Mouse (Mus musculus) lung, embryonic 14.5 days (tissue): ENCODE results near the gene Fam118b. TPM values are rescaled to one million over a fixed set of nuclear protein-coding genes. Genes with fewer than 3 reads are reported as not detected.
A peak's percentile ranks its signal among the peaks of the same experiment; 100 is the strongest.

ENCODE experiments used
- ATAC-seq: fragments of 200-750 bp; cut with Nextera tagmentation; 2 replicates; pipeline ENCODE4 v1.8.0; 2017; ENCODE audit warnings: mild to moderate bottlenecking, moderate TSS enrichment, moderate library complexity; ENCODE audit not compliant: insufficient read depth
- DNase-seq: peaks from one replicate; pipeline ENCODE4 v3.0.0-alpha.2; 2015
- H3K27ac ChIP-seq: fragments of 300-500 bp; sonication (generic); 2 replicates; pipeline ENCODE4 v1.5.1; 2014; ENCODE audit warnings: low read depth, mild to moderate bottlenecking, moderate library complexity
- H3K27me3 ChIP-seq: fragments of 300-500 bp; sonication (generic); 2 replicates; pipeline ENCODE4 v1.6.1; 2014; ENCODE audit warnings: low read length, control low read depth; ENCODE audit not compliant: insufficient read depth
- H3K36me3 ChIP-seq: fragments of 300-500 bp; sonication (generic); 2 replicates; pipeline ENCODE4 v1.6.1; 2014; ENCODE audit warnings: control low read depth; ENCODE audit not compliant: insufficient read depth
- H3K4me1 ChIP-seq: fragments of 300-500 bp; sonication (generic); 2 replicates; pipeline ENCODE4 v1.6.1; 2014; ENCODE audit warnings: antibody characterized with exemption, control low read depth; ENCODE audit not compliant: insufficient read depth
- H3K4me2 ChIP-seq: fragments of 300-500 bp; sonication (generic); 2 replicates; pipeline ENCODE4 v1.6.1; 2014; ENCODE audit warnings: mild to moderate bottlenecking
- H3K4me3 ChIP-seq: fragments of 300-500 bp; sonication (generic); 2 replicates; pipeline ENCODE4 v1.5.1; 2014; ENCODE audit warnings: low read depth, low read length
- H3K9ac ChIP-seq: fragments of 300-500 bp; sonication (generic); 2 replicates; pipeline ENCODE4 v1.6.1; 2014
- H3K9me3 ChIP-seq: fragments of 300-500 bp; sonication (generic); 2 replicates; pipeline ENCODE4 v1.6.1; 2016; ENCODE audit warnings: low read depth, low read length, control low read depth
- CTCF ChIP-seq: IDR thresholded peaks from 2 replicates; pipeline ENCODE4 v1.5.1; 2016; ENCODE audit warnings: antibody characterized with exemption, low read depth
- WGBS: fragments of 180-500 bp; shearing (Covaris S2); extraction: QIAGEN DNeasy Blood & Tissue Kit; methylation state at CpG from one replicate; pipeline ENCODE4 v1.1.7; 2014; 5-methylcytosine and 5-hydroxymethylcytosine counted together
- polyA plus RNA-seq: library from polyadenylated mRNA; unstranded; fragments of >200 nt; fragmentation: Nextera tagmentation; extraction: Ambion mirVana; gene quantifications from 2 replicates; pipeline ENCODE4 v1.2.1, GENCODE M21; 2014

Gene Fam118b
- polyA plus RNA-seq, 1 experiment from 2014 or later = 40.4 TPM

DNA sequence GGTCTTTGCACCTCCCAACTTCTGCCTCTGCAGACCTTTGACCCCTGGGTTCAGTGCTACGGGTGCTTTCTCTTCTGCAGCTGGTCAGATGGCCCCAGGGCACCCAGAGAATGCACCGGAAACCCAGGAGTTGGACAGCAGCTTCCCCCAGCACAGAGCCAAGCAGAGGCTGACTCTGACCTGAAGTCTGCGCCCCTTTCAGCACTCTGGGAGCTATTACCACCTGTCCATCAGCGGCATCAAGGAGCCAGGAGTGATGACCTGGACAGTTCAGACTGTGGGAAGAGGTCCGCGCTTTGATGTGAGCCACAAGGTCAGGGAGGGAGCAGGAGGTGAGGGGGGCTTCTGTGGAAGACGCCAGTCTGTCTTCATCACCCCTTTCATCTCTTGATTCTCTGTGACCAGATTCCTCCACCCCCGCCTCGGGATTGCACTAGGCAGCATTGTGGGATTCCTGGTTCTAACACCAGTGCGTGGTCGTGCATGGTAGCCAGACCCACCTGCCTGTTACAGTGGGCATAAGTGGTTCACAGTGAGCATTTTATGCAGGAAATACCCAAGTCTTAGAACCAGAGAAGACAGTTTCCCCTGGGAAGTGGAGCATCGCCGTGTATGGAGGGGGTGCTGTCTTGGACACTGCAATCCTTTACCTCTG, 15.9 kb upstream of the Fam118b start:
- H3K27ac ChIP-seq = no peak overlapping the region
- ATAC-seq = peak; percentile 62; the same call in 1 of the 2 replicates

DNA sequence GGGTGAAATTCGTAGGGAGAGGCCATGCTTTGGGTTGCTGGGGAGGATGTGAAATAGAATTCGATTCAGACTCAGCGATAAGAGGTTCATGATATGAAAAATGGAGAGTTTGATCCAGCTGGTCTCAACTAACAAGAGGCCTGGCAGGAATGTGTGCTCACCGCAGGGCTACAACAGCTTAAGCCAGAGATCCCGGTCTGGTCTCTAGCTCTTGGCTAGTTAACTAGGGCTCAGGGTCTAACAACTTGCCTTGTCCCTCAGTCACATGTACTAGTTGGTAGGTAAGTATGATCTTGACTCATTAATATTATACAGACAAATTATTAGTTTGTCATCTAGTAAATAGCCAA, 15.2 kb upstream of the Fam118b start:
- H3K27ac ChIP-seq = no peak overlapping the region
- ATAC-seq (peak; percentile 47; the same call in 1 of the 2 replicates), DNase-seq (no peak)
- no peaks in the 10 kb centered on the region for H3K4me1 ChIP-seq
- H3K9me3 ChIP-seq = no peaks in the 10 kb centered on the region
- H3K36me3 ChIP-seq = peaks cover 3% of the 10 kb centered on the region
- no peaks in the 10 kb centered on the region for H3K27me3 ChIP-seq
- H3K4me2 ChIP-seq = no peak overlapping the region
- TF ChIP-seq CTCF = no peak
- WGBS = 46% methylated on average over 5 of the region's 5 CpGs
- no peak overlapping the region for H3K9ac ChIP-seq
- no peak overlapping the region for H3K4me3 ChIP-seq

More for the DNA sequence above, 15.9 kb upstream of the Fam118b start:
- Histone ChIP-seq H3K36me3 (no peaks in the 10 kb centered on the region), H3K4me3 (no peak overlapping the region), H3K4me2 (no peak overlapping the region), H3K9ac (no peak overlapping the region), H3K4me1 (no peaks in the 10 kb centered on the region), H3K27me3 (no peaks in the 10 kb centered on the region), H3K9me3 (no peaks in the 10 kb centered on the region)
- TF ChIP-seq CTCF = no peak
- 59% methylated on average over 13 of the region's 13 CpGs for WGBS
- no peak for DNase-seq

DNA sequence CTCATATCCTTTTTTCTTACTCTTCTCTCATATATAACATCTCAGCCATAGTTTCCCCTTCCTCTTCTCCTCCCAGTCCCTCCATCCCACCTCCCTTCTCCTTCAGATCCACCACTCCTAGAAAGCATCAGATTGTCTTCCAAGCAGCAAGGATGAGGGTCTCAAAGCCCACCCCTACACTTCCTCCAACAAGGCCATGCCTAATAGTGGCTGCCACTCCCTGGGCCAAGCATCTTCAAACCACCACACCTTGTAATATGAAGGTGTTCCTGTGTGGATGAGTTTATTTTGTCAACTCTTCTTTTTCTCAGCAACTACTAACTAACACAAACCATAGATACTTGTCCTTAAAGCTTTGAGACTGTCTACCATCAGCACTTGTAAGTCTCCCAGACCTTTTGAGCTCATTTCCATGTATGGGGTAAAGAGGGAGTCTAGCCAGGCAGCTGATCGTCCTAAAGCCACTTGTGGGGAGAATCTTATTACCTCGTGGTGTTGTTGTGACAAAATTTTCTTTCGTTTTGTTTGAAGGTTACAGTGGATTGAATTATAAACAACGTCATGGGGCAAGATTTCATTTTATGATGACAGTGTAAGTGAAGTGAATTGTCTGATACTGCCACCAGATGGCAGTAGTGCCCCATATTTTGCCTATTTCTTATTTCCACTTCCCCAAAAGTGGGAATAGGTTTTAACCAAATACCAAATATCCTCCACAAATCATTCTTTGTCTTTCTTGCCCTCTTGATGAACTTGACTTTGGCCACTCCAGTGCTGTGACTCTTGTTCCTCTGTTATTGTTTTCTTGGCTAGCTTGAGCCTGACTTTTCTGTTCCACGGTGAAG, 14.6 kb upstream of the Fam118b start:
- TF ChIP-seq CTCF = peak; percentile 85
- Histone ChIP-seq H3K9ac (no peak overlapping the region), H3K4me2 (no peak overlapping the region), H3K27ac (no peak overlapping the region), H3K9me3 (no peaks in the 10 kb centered on the region), H3K4me1 (no peaks in the 10 kb centered on the region), H3K27me3 (no peaks in the 10 kb centered on the region), H3K36me3 (peaks cover 9% of the 10 kb centered on the region), H3K4me3 (no peak overlapping the region)
- WGBS = 9% methylated on average over 5 of the region's 5 CpGs
- peak; percentile 36; the same call in 1 of the 2 replicates for ATAC-seq
- DNase-seq = peak; percentile 90

DNA sequence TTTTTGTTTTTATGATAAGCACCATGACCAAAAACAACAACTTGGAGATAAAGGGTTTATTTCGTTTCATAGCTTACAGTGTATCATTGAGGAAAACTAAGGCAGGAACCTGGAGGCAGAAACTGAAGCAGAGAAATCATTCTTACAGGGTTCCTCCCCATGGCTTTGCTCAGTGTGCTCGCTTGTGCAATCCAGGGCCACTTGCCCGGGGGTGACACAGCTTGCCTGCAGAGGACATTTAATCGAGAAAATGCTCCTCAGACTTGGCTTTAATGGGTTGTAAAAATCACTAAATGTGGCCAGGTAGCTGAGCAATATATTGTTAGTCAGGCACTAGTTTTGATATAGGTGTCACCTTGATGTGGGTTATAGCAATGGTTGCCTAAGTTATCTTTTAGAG, 10.8 kb upstream of the Fam118b start:
- Histone ChIP-seq H3K36me3 (peaks cover 40% of the 10 kb centered on the region), H3K4me3 (no peak overlapping the region), H3K9me3 (no peaks in the 10 kb centered on the region), H3K9ac (no peak overlapping the region), H3K4me2 (no peak overlapping the region), H3K27me3 (no peaks in the 10 kb centered on the region), H3K4me1 (no peaks in the 10 kb centered on the region), H3K27ac (no peak overlapping the region)
- ATAC-seq (no peak), DNase-seq (no peak)
- WGBS = 82% methylated on average over 4 of the region's 4 CpGs
- TF ChIP-seq CTCF = no peak

DNA sequence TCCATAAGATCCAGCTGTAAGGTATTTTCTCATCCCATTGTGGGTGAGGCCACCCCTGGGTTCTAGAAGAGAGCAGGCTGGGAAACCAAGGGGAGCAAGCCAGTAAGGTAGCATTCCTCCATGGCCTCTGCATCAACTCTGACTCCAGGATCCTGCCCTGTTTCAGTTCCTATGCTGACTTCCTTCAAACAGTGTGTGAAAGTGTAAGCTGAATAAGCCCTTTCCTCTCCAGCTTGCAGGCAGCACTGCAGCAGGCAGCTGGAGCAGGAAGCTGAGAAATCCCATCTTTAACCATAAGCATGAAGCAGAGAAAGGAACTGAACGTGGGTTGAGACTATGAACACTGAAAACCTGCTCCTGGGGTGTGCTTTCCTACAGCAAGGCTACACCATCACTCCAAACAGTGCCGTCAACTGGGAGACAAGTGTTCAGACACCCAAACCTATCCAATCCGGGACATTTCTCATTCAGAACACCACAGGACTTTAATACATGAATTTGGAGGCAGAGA, 10.3 kb upstream of the Fam118b start:
- WGBS = 74% methylated on average over 3 of the region's 3 CpGs
- Histone ChIP-seq H3K4me3 (no peak overlapping the region), H3K36me3 (peaks cover 46% of the 10 kb centered on the region), H3K27ac (no peak overlapping the region), H3K9me3 (no peaks in the 10 kb centered on the region), H3K4me1 (no peaks in the 10 kb centered on the region), H3K4me2 (no peak overlapping the region), H3K9ac (no peak overlapping the region), H3K27me3 (no peaks in the 10 kb centered on the region)
- TF ChIP-seq CTCF = no peak
- DNase-seq (no peak), ATAC-seq (no peak)

DNA sequence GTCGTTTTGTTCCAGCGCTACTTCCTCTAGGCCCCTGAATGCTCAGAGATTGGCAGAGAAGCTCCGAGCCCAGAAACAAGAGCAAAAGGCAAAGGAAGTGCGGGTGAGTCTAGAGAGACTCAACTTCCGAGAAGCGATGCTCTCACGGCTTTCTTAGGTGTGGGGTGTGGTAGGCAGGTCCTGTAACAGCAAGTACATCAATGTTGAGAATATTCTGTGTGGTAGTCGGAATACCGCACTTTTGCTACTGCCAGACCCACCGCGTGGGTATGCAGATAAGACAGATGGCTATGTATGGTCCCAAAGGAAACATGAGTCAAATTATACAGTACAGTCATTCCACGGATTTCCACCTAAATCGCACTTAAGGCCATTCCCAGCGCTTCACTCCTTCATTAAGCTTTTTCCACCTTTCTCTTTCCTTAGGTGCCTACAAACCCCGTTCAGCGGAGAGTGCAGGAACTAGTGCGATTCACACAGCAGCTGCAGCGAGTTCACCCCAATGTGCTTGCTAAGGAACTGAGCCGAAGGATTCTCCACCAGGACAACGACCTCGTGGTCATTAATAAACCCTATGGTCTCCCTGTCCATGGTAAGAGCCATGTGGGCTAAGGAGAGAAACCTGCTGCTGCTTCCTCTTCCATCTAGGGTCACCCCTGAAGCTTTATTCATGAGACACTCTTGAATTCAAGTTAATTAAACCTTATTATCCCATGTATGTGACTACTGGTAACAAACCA, 541 bp upstream of the Fam118b start:
- no peak for TF ChIP-seq CTCF
- peaks cover 15% of the 10 kb centered on the region for H3K36me3 ChIP-seq

More for the DNA sequence above, 541 bp upstream of the Fam118b start:
- H3K9me3 ChIP-seq = no peaks in the 10 kb centered on the region
- no peak overlapping the region for H3K27ac ChIP-seq
- H3K4me2 ChIP-seq = peak overlapping the region; percentile 90
- DNase-seq (peak; percentile 23), ATAC-seq (peak; percentile 65)
- H3K4me1 ChIP-seq = no peaks in the 10 kb centered on the region; the same call in 1 of the 2 replicates
- H3K4me3 ChIP-seq = peak overlapping the region; percentile 75
- peak overlapping the region; percentile 77 for H3K9ac ChIP-seq
- H3K27me3 ChIP-seq = no peaks in the 10 kb centered on the region
- WGBS = 1% methylated on average over 21 of the region's 21 CpGs
